Mouse (Mus musculus): Measurements from ENCODE around the gene Axin2. TPM values are rescaled to one million over a fixed set of nuclear protein-coding genes. Genes with fewer than 3 reads are reported as not detected.
"Not testable (repeated sequence)": the region's sequence is repeated elsewhere in the genome, so short reads cannot be mapped to it uniquely, and the experiment has no call there.

Axin2 gene
- 10 to 100 TPM in 2 of 4 experiments, 1 to 10 TPM in 2; 7.4 to 13.8 (median 10.0) TPM for total RNA-seq (2022)

GRCm38 (mm10) chr11:108920158-108920635 lies at the start of gene Axin2:
TSS of gene Axin2 (plus strand) at chr11:108920349.
- DNase-seq (ENCODE audit: low spot score in 2 of 2), result peak; percentile 86 to 87

- not testable (repeated sequence) for DNase-seq (ENCODE audit: low spot score in 2 of 2)
Measured at GRCm38 (mm10) chr11:108871284-108871683, 48.9 kb upstream of the Axin2 start.

- DNase-seq (ENCODE audit: low spot score in 2 of 2), result no peak
Measured at GRCm38 (mm10) chr11:108871748-108872147, 48.4 kb upstream of the Axin2 start.

GRCm38 (mm10) chr11:108876633-108877205 lies 43.4 kb upstream of the Axin2 start:
- DNase-seq (ENCODE audit: low spot score in 2 of 2), result no peak

GRCm38 (mm10) chr11:108877520-108877919 lies 42.6 kb upstream of the Axin2 start:
- no peak for DNase-seq (ENCODE audit: low spot score in 2 of 2)

GRCm38 (mm10) chr11:108880546-108880945 lies 39.6 kb upstream of the Axin2 start:
- DNase-seq (ENCODE audit: low spot score in 2 of 2), result no peak

- DNase-seq (ENCODE audit: low spot score in 2 of 2), result no peak
Measured at GRCm38 (mm10) chr11:108881662-108882061, 38.5 kb upstream of the Axin2 start.

- no peak for DNase-seq (ENCODE audit: low spot score in 2 of 2)
Measured at GRCm38 (mm10) chr11:108885276-108885896, 34.8 kb upstream of the Axin2 start.

GRCm38 (mm10) chr11:108886060-108886459 lies 34.1 kb upstream of the Axin2 start:
- DNase-seq (ENCODE audit: low spot score in 2 of 2), result no peak

- DNase-seq (ENCODE audit: low spot score in 2 of 2), result no peak
Measured at GRCm38 (mm10) chr11:108889121-108889520, 31.0 kb upstream of the Axin2 start.

GRCm38 (mm10) chr11:108890544-108890943 lies 29.6 kb upstream of the Axin2 start:
- no peak for DNase-seq (ENCODE audit: low spot score in 2 of 2)

GRCm38 (mm10) chr11:108891111-108891870 lies 28.9 kb upstream of the Axin2 start:
- peak in 1 of 2 experiments; percentile 13 for DNase-seq (ENCODE audit: low spot score in 2 of 2)

- DNase-seq (ENCODE audit: low spot score in 2 of 2), result no peak
Measured at GRCm38 (mm10) chr11:108891871-108892380, 28.2 kb upstream of the Axin2 start.

- DNase-seq (ENCODE audit: low spot score in 2 of 2), result no peak
Measured at GRCm38 (mm10) chr11:108892406-108892805, 27.7 kb upstream of the Axin2 start.

- no peak for DNase-seq (ENCODE audit: low spot score in 2 of 2)
Measured at GRCm38 (mm10) chr11:108893232-108893790, 26.8 kb upstream of the Axin2 start.

- no peak for DNase-seq (ENCODE audit: low spot score in 2 of 2)
Measured at GRCm38 (mm10) chr11:108893855-108894510, 26.2 kb upstream of the Axin2 start.

- DNase-seq (ENCODE audit: low spot score in 2 of 2), result no peak
Measured at GRCm38 (mm10) chr11:108897034-108897433, 23.1 kb upstream of the Axin2 start.

GRCm38 (mm10) chr11:108898063-108898462 lies 22.1 kb upstream of the Axin2 start:
- no peak for DNase-seq (ENCODE audit: low spot score in 2 of 2)

- DNase-seq (ENCODE audit: low spot score in 2 of 2), result no peak
Measured at GRCm38 (mm10) chr11:108898483-108898882, 21.7 kb upstream of the Axin2 start.

- DNase-seq (ENCODE audit: low spot score in 2 of 2), result peak in 1 of 2 experiments; percentile 49
Measured at GRCm38 (mm10) chr11:108900718-108901488, 19.2 kb upstream of the Axin2 start.

All from gastrocnemius, adult 8-10 months (tissue).